Mouse (Mus musculus) liver, adult 2 months (tissue): ENCODE results near the gene Caly. TPM values are rescaled to one million over a fixed set of nuclear protein-coding genes. Genes with fewer than 3 reads are reported as not detected.

Source experiments
- DNase-seq: peaks from one replicate; pipeline ENCODE4 v3.0.0-alpha.2; 2011; ENCODE audit warnings: low read depth, low spot score; ENCODE audit errors: extremely low read depth
- H3K27ac ChIP-seq: fragments of 200-500 bp; replicated peaks from 2 replicates; pipeline ENCODE4 v1.5.1; 2012; ENCODE audit warnings: low read depth, mild to moderate bottlenecking, control low read depth, inconsistent platforms, low read length; ENCODE audit not compliant: insufficient read depth
- H3K27me3 ChIP-seq: fragments of 200-500 bp; 2 replicates; pipeline ENCODE4 v1.6.1; 2012; ENCODE audit warnings: mild to moderate bottlenecking, moderate library complexity, low read length, inconsistent platforms; ENCODE audit not compliant: control insufficient read depth, insufficient read depth
- H3K36me3 ChIP-seq: fragments of 200-500 bp; 2 replicates; pipeline ENCODE4 v1.6.1; 2012; ENCODE audit warnings: low read length, inconsistent platforms; ENCODE audit not compliant: control insufficient read depth, insufficient read depth
- H3K4me1 ChIP-seq: fragments of 200-500 bp; 2 replicates; pipeline ENCODE4 v1.6.1; 2011; ENCODE audit warnings: low read length; ENCODE audit not compliant: control insufficient read depth, insufficient read depth
- H3K4me3 ChIP-seq: fragments of 200-500 bp; 2 replicates; pipeline ENCODE4 v1.5.1; 2011; ENCODE audit warnings: low read depth, mild to moderate bottlenecking, control low read depth, low read length, moderate library complexity; ENCODE audit not compliant: insufficient read depth
- H3K79me2 ChIP-seq: fragments of 200-500 bp; 2 replicates; pipeline ENCODE4 v1.6.1; 2012; ENCODE audit warnings: inconsistent platforms, mild to moderate bottlenecking, low read length, moderate library complexity; ENCODE audit not compliant: control insufficient read depth, insufficient read depth
- H3K9ac ChIP-seq: fragments of 200-500 bp; 2 replicates; pipeline ENCODE4 v1.6.1; 2012; ENCODE audit warnings: low read depth, mild to moderate bottlenecking, control low read depth, inconsistent platforms, low read length
- CTCF ChIP-seq: fragments of 200-500 bp; IDR thresholded peaks from 2 replicates; pipeline ENCODE4 v1.5.1; 2011; ENCODE audit warnings: low read depth, low read length, control low read depth
- POLR2A ChIP-seq: fragments of 200-500 bp; IDR thresholded peaks from 2 replicates; pipeline ENCODE4 v1.6.1; 2011; ENCODE audit warnings: low read length, control low read depth; ENCODE audit not compliant: insufficient read depth; ENCODE audit errors: extremely low read depth
- WGBS: fragments of 180-500 bp; shearing (Covaris S2); methylation state at CpG from one replicate; pipeline ENCODE4 v1.1.7; 2018; 5-methylcytosine and 5-hydroxymethylcytosine counted together
- polyA plus RNA-seq: library from polyadenylated mRNA; depleted of rRNA; stranded (reverse); fragments of >200 nt; gene quantifications from 2 replicates; pipeline ENCODE4 v1.2.3, GENCODE M21; 2012
- total RNA-seq: library from RNA; depleted of rRNA; stranded (reverse); fragments of >200 nt; gene quantifications from 2 replicates; pipeline ENCODE4 v1.2.3, GENCODE M21; 2014

The Caly gene
- total and polyA plus RNA-seq, 2 experiments: 0.07 TPM; not detected in 1

DNA sequence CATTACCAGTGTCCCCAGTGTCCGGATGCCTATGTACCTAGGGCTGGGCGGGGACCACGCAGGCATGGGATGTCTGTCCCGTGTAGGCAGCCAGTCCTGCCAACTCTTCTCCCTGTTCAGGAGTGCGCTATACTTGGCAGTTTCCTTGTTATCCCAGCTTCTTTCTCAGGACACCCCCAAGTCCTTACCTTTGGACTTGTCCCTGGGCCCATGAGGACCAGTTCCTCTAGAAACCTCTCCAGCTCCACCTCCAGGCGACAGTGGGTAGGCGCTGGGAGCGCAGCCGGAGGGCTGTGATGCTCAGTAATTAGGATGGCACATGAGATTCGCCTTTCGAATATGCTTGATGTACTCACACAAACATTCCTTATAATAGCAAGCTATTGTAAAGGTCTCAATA, 20.0 kb downstream of the Caly start:
- peaks cover 6% of the 10 kb centered on the region; the same call in 1 of the 2 replicates for H3K27me3 ChIP-seq
- DNase-seq: no peak

DNA sequence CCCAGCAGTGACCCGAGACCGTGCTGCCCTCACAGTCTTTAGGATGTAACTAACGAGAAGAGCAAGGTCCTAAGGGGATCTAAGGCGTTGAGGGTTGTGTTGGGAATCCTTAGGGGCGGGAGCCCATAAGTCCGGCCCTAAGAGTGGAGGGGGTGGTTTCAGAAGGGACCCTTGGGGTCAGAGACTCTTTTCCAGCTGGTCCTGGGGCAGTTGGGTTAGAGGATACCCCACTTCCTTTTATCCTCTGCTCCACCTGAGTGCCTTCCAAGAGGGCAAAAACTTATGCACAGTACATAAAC, 20.6 kb downstream of the Caly start:
- H3K4me1 ChIP-seq: no peaks in the 10 kb centered on the region
- 18% methylated on average over 6 of the region's 6 CpGs for WGBS

More for the DNA sequence above, 20.0 kb downstream of the Caly start:
- Histone ChIP-seq H3K27ac (no peak overlapping the region), H3K4me3 (no peak overlapping the region), H3K36me3 (no peaks in the 10 kb centered on the region), H3K79me2 (no peaks in the 10 kb centered on the region), H3K9ac (no peak overlapping the region), H3K4me1 (no peaks in the 10 kb centered on the region)
- WGBS: 41% methylated on average over 11 of the region's 11 CpGs
- peak; percentile 47 for TF ChIP-seq CTCF
- no peak for TF ChIP-seq POLR2A

DNA sequence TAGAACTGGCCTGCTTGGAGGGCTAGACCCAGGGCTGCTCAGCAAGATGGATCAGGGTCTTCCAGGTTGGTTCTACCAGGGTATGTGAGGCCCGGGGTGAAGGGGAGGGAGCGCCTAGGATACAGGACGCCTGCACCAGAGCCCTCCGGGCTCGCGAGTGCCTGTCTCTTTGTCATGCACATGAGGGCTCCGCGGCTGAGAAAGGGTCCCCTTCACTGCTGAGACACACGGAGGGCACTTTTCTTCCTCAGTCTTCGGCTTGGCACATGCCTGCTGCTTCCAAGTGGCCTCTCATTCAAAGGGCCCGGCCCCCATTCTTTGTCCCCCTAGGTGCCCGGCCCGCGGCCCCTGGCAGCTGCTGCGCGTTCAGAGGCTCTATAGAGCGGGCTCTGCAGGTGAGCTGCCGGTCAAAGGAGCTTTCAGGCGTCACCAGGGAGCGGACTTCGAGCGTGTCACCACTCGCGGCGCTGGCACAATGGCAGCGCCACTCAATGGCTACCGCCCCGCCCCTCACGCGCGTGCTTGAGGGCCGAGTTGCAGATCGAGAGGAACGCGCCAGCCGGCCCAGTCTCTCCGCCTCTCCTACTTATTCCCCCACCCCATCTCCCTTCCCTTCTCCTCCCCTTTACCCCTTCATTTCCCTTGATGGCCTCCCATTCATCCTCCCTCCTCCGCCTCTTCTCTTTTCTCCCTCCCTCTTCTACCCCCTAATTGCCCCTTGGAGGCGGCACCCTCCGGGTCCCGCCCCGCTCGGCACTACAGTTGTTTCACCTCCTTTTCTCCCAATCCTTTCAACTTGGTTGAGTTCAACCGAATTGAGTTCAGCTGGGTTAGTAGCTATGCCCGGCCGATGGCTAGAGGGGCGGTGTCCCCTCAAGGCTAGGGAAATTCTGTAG, 21.2 kb downstream of the Caly start:
- TF ChIP-seq POLR2A: no peak
- no peak for TF ChIP-seq CTCF
- no peak overlapping the region for H3K27ac ChIP-seq
- H3K79me2 ChIP-seq: no peaks in the 10 kb centered on the region
- H3K9ac ChIP-seq: no peak overlapping the region
- no peak for DNase-seq
- H3K4me1 ChIP-seq: no peaks in the 10 kb centered on the region
- no peak overlapping the region; the same call in 1 of the 2 replicates for H3K4me3 ChIP-seq
- WGBS: 6% methylated on average over 47 of the region's 47 CpGs
- peaks cover 6% of the 10 kb centered on the region; the same call in 1 of the 2 replicates for H3K27me3 ChIP-seq
- H3K36me3 ChIP-seq: no peaks in the 10 kb centered on the region

More for the DNA sequence above, 20.6 kb downstream of the Caly start:
- no peak overlapping the region for H3K9ac ChIP-seq
- DNase-seq: no peak
- H3K4me3 ChIP-seq: no peak overlapping the region
- no peaks in the 10 kb centered on the region for H3K36me3 ChIP-seq
- no peak for TF ChIP-seq CTCF
- TF ChIP-seq POLR2A: no peak
- H3K27me3 ChIP-seq: peaks cover 6% of the 10 kb centered on the region; the same call in 1 of the 2 replicates
- no peaks in the 10 kb centered on the region for H3K79me2 ChIP-seq
- H3K27ac ChIP-seq: no peak overlapping the region

DNA sequence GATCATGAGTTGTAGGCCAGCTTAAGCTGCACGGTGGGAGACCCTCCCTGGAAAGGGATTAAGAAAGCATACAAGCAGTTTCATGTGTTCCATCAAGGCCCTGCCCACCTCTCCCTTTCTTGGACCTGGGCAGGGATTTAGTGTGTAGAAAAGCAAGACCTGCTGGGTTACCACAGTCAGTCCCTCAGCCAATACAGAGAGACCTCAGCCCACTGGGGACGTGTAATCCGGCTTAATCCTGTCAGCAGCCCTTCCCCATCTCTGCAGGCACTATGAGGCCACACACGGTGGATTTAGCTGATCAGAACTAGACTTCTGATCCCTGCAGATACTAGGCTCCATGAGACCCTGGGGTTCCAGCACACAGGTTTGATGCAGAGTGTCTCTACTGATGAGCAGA, 22.7 kb downstream of the Caly start:
- WGBS: 63% methylated on average over 4 of the region's 4 CpGs
- Histone ChIP-seq H3K4me1 (no peaks in the 10 kb centered on the region), H3K36me3 (no peaks in the 10 kb centered on the region), H3K4me3 (no peak overlapping the region), H3K27me3 (peaks cover 6% of the 10 kb centered on the region; the same call in 1 of the 2 replicates), H3K27ac (no peak overlapping the region), H3K79me2 (no peaks in the 10 kb centered on the region), H3K9ac (no peak overlapping the region)
- DNase-seq: no peak
- TF ChIP-seq CTCF (no peak), POLR2A (no peak)

DNA sequence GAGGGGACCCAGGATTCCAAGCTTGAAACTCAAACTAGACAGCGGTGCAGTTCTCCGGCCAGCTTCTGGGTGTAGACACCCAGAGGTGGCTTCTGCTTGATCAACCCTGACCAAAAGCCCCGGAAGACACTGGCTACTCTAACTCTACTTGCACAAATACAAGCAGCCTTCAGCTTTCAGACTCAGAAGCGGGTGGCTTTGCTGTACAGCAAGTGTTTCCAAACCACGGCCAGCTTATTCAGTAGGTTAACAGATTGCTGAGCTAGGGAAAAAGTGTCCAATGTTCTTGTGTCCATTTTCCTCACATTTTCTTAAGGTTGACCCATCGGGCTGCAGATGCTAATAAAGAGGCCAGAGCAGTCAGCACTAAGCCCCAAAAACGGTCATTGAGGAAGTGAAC, 23.8 kb downstream of the Caly start:
- 41% methylated on average over 7 of the region's 7 CpGs for WGBS
- H3K9ac ChIP-seq: no peak overlapping the region
- H3K79me2 ChIP-seq: no peaks in the 10 kb centered on the region
- H3K4me1 ChIP-seq: no peaks in the 10 kb centered on the region
- H3K4me3 ChIP-seq: no peak overlapping the region
- no peaks in the 10 kb centered on the region for H3K36me3 ChIP-seq
- H3K27me3 ChIP-seq: peaks cover 6% of the 10 kb centered on the region; the same call in 1 of the 2 replicates
- TF ChIP-seq CTCF (no peak), POLR2A (no peak)
- H3K27ac ChIP-seq: no peak overlapping the region
- no peak for DNase-seq
